Mouse (Mus musculus) forebrain, postnatal 0 days (tissue): Measurements from ENCODE around the gene Timm8b. TPM values are rescaled to one million over a fixed set of nuclear protein-coding genes. Genes with fewer than 3 reads are reported as not detected.
"Not testable (repeated sequence)": the region's sequence is repeated elsewhere in the genome, so short reads cannot be mapped to it uniquely, and the experiment has no call there.

Source experiments
- ATAC-seq: fragments of 200-750 bp; cut with Nextera tagmentation; 2 replicates; pipeline ENCODE4 v1.8.0; 2017; ENCODE audit warnings: mild to moderate bottlenecking, moderate library complexity
- DNase-seq: peaks from one replicate; pipeline ENCODE4 v3.0.0-alpha.2; 2015
- H3K27ac ChIP-seq: fragments of 300-500 bp; sonication (generic); 2 replicates; pipeline ENCODE4 v1.5.1; 2014; ENCODE audit warnings: low read depth, mild to moderate bottlenecking, antibody characterized with exemption, low read length, moderate library complexity, mixed read lengths
- H3K27me3 ChIP-seq: fragments of 300-500 bp; sonication (generic); 2 replicates; pipeline ENCODE4 v1.6.1; 2014; ENCODE audit warnings: mild to moderate bottlenecking, low read length, mixed read lengths; ENCODE audit not compliant: insufficient read depth
- H3K36me3 ChIP-seq: fragments of 300-500 bp; sonication (generic); 2 replicates; pipeline ENCODE4 v1.6.1; 2014; ENCODE audit warnings: mild to moderate bottlenecking, moderate library complexity; ENCODE audit not compliant: insufficient read depth
- H3K4me1 ChIP-seq: fragments of 300-500 bp; sonication (generic); 2 replicates; pipeline ENCODE4 v1.6.1; 2014; ENCODE audit warnings: antibody characterized with exemption; ENCODE audit not compliant: insufficient read depth
- H3K4me2 ChIP-seq: fragments of 300-500 bp; sonication (generic); 2 replicates; pipeline ENCODE4 v1.6.1; 2014; ENCODE audit warnings: low read depth, mild to moderate bottlenecking, moderate library complexity
- H3K4me3 ChIP-seq: fragments of 300-500 bp; sonication (generic); 2 replicates; pipeline ENCODE4 v1.5.1; 2014; ENCODE audit warnings: low read depth, low read length, mixed read lengths
- H3K9ac ChIP-seq: fragments of 300-500 bp; sonication (generic); 2 replicates; pipeline ENCODE4 v1.6.1; 2014; ENCODE audit warnings: mild to moderate bottlenecking
- H3K9me3 ChIP-seq: fragments of 300-500 bp; sonication (generic); 2 replicates; pipeline ENCODE4 v1.6.1; 2016; ENCODE audit warnings: low read length
- CTCF ChIP-seq: sonication (generic); IDR thresholded peaks from 2 replicates; pipeline ENCODE4 v1.5.1; 2016; ENCODE audit warnings: antibody characterized with exemption, control low read depth, low read depth
- WGBS: fragments of 180-500 bp; shearing (Covaris S2); extraction: QIAGEN DNeasy Blood & Tissue Kit; methylation state at CpG from one replicate; pipeline ENCODE4 v1.1.7; 2014; 5-methylcytosine and 5-hydroxymethylcytosine counted together
- polyA plus RNA-seq: library from polyadenylated mRNA; unstranded; fragments of >200 nt; fragmentation: Nextera tagmentation; extraction: Ambion mirVana; gene quantifications from 2 replicates; pipeline ENCODE4 v1.2.1, GENCODE M21; 2015
- total RNA-seq: library from RNA; depleted of rRNA; stranded (reverse); fragments of >200 nt; gene quantifications from 2 replicates; pipeline ENCODE4 v1.2.3, GENCODE M21; 2014

Timm8b gene
- total and polyA plus RNA-seq, 2 experiments from 2014 or later = 234 to 389 TPM

- Histone ChIP-seq H3K4me1 (peaks cover 13% of the 10 kb centered on the region), H3K4me3 (peak overlapping the region; percentile 96), H3K36me3 (peaks cover 24% of the 10 kb centered on the region), H3K27me3 (no peaks in the 10 kb centered on the region), H3K9ac (peak overlapping the region; percentile 88), H3K9me3 (no peaks in the 10 kb centered on the region), H3K27ac (peak overlapping the region; percentile 90), H3K4me2 (peak overlapping the region; percentile 88)
- 2% methylated on average over 24 of the region's 24 CpGs for WGBS
- ATAC-seq (peak; percentile 80), DNase-seq (no peak)
- peak; percentile 51; the same call in 1 of the 2 replicates for TF ChIP-seq CTCF
These were observed 251 bp downstream of the Timm8b start for GRCm38 (mm10) chr9:50603998-50604324.

- no peaks in the 10 kb centered on the region for H3K9me3 ChIP-seq
- peak overlapping the region; percentile 96 for H3K4me3 ChIP-seq
- no peak for TF ChIP-seq CTCF
- peak overlapping the region; percentile 88 for H3K4me2 ChIP-seq
- H3K4me1 ChIP-seq = peaks cover 13% of the 10 kb centered on the region
- no peak for ATAC-seq
- peaks cover 23% of the 10 kb centered on the region for H3K36me3 ChIP-seq
- H3K9ac ChIP-seq = peak overlapping the region; percentile 88
- H3K27ac ChIP-seq = peak overlapping the region; percentile 90
- DNase-seq = no peak
- 7% methylated on average over 6 of the region's 6 CpGs for WGBS
- H3K27me3 ChIP-seq = no peaks in the 10 kb centered on the region
These were observed 628 bp downstream of the Timm8b start for GRCm38 (mm10) chr9:50604338-50604737.

- H3K36me3 ChIP-seq = peaks cover 61% of the 10 kb centered on the region
- no peak overlapping the region for H3K9ac ChIP-seq
- WGBS = 83% methylated on average over 4 of the region's 4 CpGs
- no peak overlapping the region for H3K27ac ChIP-seq
- DNase-seq = no peak
- no peak for TF ChIP-seq CTCF
- no peak overlapping the region for H3K4me3 ChIP-seq
- H3K9me3 ChIP-seq = no peaks in the 10 kb centered on the region
- no peaks in the 10 kb centered on the region for H3K27me3 ChIP-seq
- no peak overlapping the region for H3K4me2 ChIP-seq
- no peak for ATAC-seq
- H3K4me1 ChIP-seq = no peaks in the 10 kb centered on the region
These were observed 8.4 kb downstream of the Timm8b start for GRCm38 (mm10) chr9:50612115-50612514.

GRCm38 (mm10) chr9:50616161-50616560 lies 12.5 kb downstream of the Timm8b start:
- Histone ChIP-seq H3K4me2 (peak overlapping the region; percentile 80), H3K27ac (no peak overlapping the region), H3K4me3 (peak overlapping the region; percentile 95), H3K9me3 (no peaks in the 10 kb centered on the region), H3K9ac (peak overlapping the region; percentile 90), H3K27me3 (no peaks in the 10 kb centered on the region), H3K36me3 (peaks cover 30% of the 10 kb centered on the region), H3K4me1 (no peaks in the 10 kb centered on the region)
- no peak for ATAC-seq
- no peak for DNase-seq
- TF ChIP-seq CTCF = no peak
- WGBS = 42% methylated on average over 11 of the region's 11 CpGs

- Histone ChIP-seq H3K9me3 (no peaks in the 10 kb centered on the region), H3K4me3 (peak within 1 kb of the TSS; percentile 95), H3K4me2 (peak within 1 kb of the TSS; percentile 80), H3K4me1 (no peaks in the 10 kb centered on the region), H3K36me3 (peaks cover 27% of the 10 kb centered on the region), H3K27ac (peak within 1 kb of the TSS; percentile 93), H3K27me3 (no peaks in the 10 kb centered on the region), H3K9ac (peak within 1 kb of the TSS; percentile 90)
- WGBS = under 1% methylated on average over 78 of the region's 81 CpGs
- ATAC-seq (peak; percentile 97), DNase-seq (peak; percentile 94)
- peak; percentile 31 for TF ChIP-seq CTCF
These were observed 13.3 kb downstream of the Timm8b start, which contains the start of the genes Pih1d2 and Nkapd1 for GRCm38 (mm10) chr9:50616766-50617603. Pih1d2 (plus strand) TSS chr9:50617321. Nkapd1 (minus strand) TSS chr9:50617464.

- no peaks in the 10 kb centered on the region for H3K27me3 ChIP-seq
- ATAC-seq (no peak), DNase-seq (no peak)
- no peak overlapping the region for H3K27ac ChIP-seq
- H3K36me3 ChIP-seq = peaks cover 20% of the 10 kb centered on the region
- H3K9me3 ChIP-seq = no peaks in the 10 kb centered on the region
- no peak overlapping the region for H3K9ac ChIP-seq
- no peak for TF ChIP-seq CTCF
- no peaks in the 10 kb centered on the region for H3K4me1 ChIP-seq
- H3K4me2 ChIP-seq = peak overlapping the region; percentile 80
- H3K4me3 ChIP-seq = peak overlapping the region; percentile 95; the same call in 1 of the 2 replicates
- WGBS = 64% methylated on average over 9 of the region's 9 CpGs
These were observed 14.2 kb downstream of the Timm8b start for GRCm38 (mm10) chr9:50617794-50618330.

- peaks cover 16% of the 10 kb centered on the region for H3K36me3 ChIP-seq
- H3K4me1 ChIP-seq, DNase-seq, H3K4me3 ChIP-seq, H3K4me2 ChIP-seq, H3K9ac ChIP-seq, H3K27me3 ChIP-seq, H3K27ac ChIP-seq, H3K9me3 ChIP-seq, ATAC-seq: not testable (repeated sequence)
- WGBS = 87% methylated on average over 6 of the region's 8 CpGs
These were observed 27.2 kb downstream of the Timm8b start for GRCm38 (mm10) chr9:50630903-50631302.
